Mouse (Mus musculus): ENCODE measurements around the gene Cdkal1.

DNA sequence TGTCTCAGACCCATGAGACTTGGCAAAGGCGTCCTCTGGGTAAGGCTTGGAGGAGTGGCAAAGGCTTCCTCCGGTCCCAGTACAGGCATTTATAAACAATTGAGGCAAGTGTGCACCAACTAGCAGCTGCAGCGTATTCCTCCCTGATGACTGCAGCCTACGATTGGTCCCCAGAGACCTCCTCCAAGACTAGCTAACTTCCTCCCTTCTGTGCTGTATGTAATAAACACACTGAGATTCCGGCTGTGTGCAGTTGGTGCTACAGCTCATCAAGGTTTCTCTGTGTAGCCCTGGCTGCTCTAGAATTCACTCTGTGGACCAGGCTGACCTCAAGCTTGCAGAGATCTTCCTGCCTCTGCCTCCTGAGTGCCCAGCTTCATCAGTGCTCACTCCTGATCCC lies 630.7 kb downstream of the Cdkal1 start:
- TF ChIP-seq CHD2 (IDR thresholded peaks at IDR 0.05; ENCODE audit: low read depth, low read length), result no peak
- no peak for TF ChIP-seq ZNF384 (IDR thresholded peaks at IDR 0.05; ENCODE audit: low read depth, low read length)
- no peak for TF ChIP-seq HCFC1 (IDR thresholded peaks at IDR 0.05; ENCODE audit: borderline replicate concordance, insufficient read depth, low read length)

Measured in ES-E14 (cell line).